Mouse (Mus musculus) erythroblast, embryonic 14.5 days (primary cell): Measurements from ENCODE around the gene Hmgcs1. TPM values are rescaled to one million over a fixed set of nuclear protein-coding genes. Genes with fewer than 3 reads are reported as not detected.
A peak's percentile ranks its signal among the peaks of the same experiment; 100 is the strongest.

Experiments used
- H3K27me3 ChIP-seq: 2 replicates; pipeline ENCODE4 v1.6.1; 2012; ENCODE audit warnings: inconsistent platforms; ENCODE audit not compliant: control insufficient read depth
- H3K36me3 ChIP-seq: 2 replicates; pipeline ENCODE4 v1.6.1; 2012; ENCODE audit warnings: mild to moderate bottlenecking, inconsistent platforms; ENCODE audit not compliant: control insufficient read depth
- H3K4me1 ChIP-seq: 2 replicates; pipeline ENCODE4 v1.6.1; 2012; ENCODE audit warnings: inconsistent platforms; ENCODE audit not compliant: control insufficient read depth
- H3K4me3 ChIP-seq: replicated peaks from 2 replicates; pipeline ENCODE3; 2012; ENCODE audit warnings: moderate library complexity, mild to moderate bottlenecking, inconsistent platforms
- H3K9me3 ChIP-seq: 2 replicates; pipeline ENCODE4 v1.6.1; 2012; ENCODE audit warnings: low read length, inconsistent platforms, mixed read lengths; ENCODE audit not compliant: control insufficient read depth
- GATA1 ChIP-seq: IDR thresholded peaks from 2 replicates; pipeline ENCODE4 v1.6.1; 2012; ENCODE audit warnings: low read length, inconsistent platforms, mixed read lengths
- TAL1 ChIP-seq: IDR thresholded peaks from 3 replicates; pipeline ENCODE4 v1.6.1; 2012; ENCODE audit warnings: low read length, inconsistent platforms, mixed read lengths
- polyA plus RNA-seq: library from polyadenylated mRNA; stranded (reverse); fragments of >175 nt; gene quantifications from 2 replicates; pipeline ENCODE4 v1.2.3, GENCODE M21; 2012

Hmgcs1 gene
- polyA plus RNA-seq, 1 experiment: 0.04 TPM

- Histone ChIP-seq H3K36me3 (peaks cover 1% of the 10 kb centered on the region), H3K4me3 (peak within 1 kb of the TSS; percentile 32), H3K27me3 (peaks cover 29% of the 10 kb centered on the region), H3K9me3 (no peaks in the 10 kb centered on the region), H3K4me1 (peaks cover 3% of the 10 kb centered on the region)
- no peak for TF ChIP-seq TAL1
- no peak for TF ChIP-seq GATA1
Observed at GRCm38 (mm10) chr13:119755681-119756471, 65.7 kb downstream of the Hmgcs1 start, which contains the start of gene Nim1k. Nim1k (minus strand) TSS chr13:119755882.

- Histone ChIP-seq H3K4me3 (no peak overlapping the region), H3K36me3 (peaks cover 8% of the 10 kb centered on the region), H3K9me3 (no peaks in the 10 kb centered on the region), H3K27me3 (peaks cover 29% of the 10 kb centered on the region), H3K4me1 (peaks cover 3% of the 10 kb centered on the region)
- TF ChIP-seq TAL1 (no peak), GATA1 (no peak)
Observed at GRCm38 (mm10) chr13:119756831-119757230, 66.7 kb downstream of the Hmgcs1 start.

Other genes with a start within 250 kb of the Hmgcs1 start
- 0.88 and 1.2 TPM in 2 replicates for gene 4833420G17Rik, start 227.6 kb upstream of the Hmgcs1 start, polyA plus RNA-seq
- 0.04 and 0.11 TPM in 2 replicates for gene Tmem267, start 202.3 kb upstream of the Hmgcs1 start, polyA plus RNA-seq
- gene 3110070M22Rik, start 202.0 kb upstream of the Hmgcs1 start, polyA plus RNA-seq: 0.15 and 0.17 TPM in 2 replicates
- gene Ccl28, start 66.6 kb upstream of the Hmgcs1 start, polyA plus RNA-seq: not detected in 2 replicates
- 0.01 TPM in 1 of 2 replicates, not detected in the other for gene Nim1k, start 65.5 kb downstream of the Hmgcs1 start, polyA plus RNA-seq
- 0.57 and 1.3 TPM in 2 replicates for gene Zfp131, start 100.5 kb downstream of the Hmgcs1 start, polyA plus RNA-seq
- gene AF067063, start 139.8 kb downstream of the Hmgcs1 start, polyA plus RNA-seq: not detected in 2 replicates
- not detected in 2 replicates for gene D13Ertd608e, start 145.6 kb downstream of the Hmgcs1 start, polyA plus RNA-seq
- not detected in 2 replicates for gene Tcstv1, start 204.4 kb downstream of the Hmgcs1 start, polyA plus RNA-seq
- gene Gm21761, start 238.9 kb downstream of the Hmgcs1 start, polyA plus RNA-seq: not detected in 2 replicates